Mouse (Mus musculus) layer of hippocampus, postnatal 10 days (tissue): Measurements from ENCODE around the gene Rnase11. TPM values are rescaled to one million over a fixed set of nuclear protein-coding genes. Genes with fewer than 3 reads are reported as not detected.
A peak's percentile ranks its signal among the peaks of the same experiment; 100 is the strongest.

ENCODE experiments used
- DNase-seq, 2 experiments: peaks; one replicate each; pipeline ENCODE4 v3.0.0; 2021; ENCODE audit warnings: low spot score in 2 of 2
- total RNA-seq, 2 experiments: library from RNA; stranded (reverse); gene quantifications; 2 replicates each; pipeline ENCODE4 v1.2.3; 2021

The Rnase11 gene
- total RNA-seq, 2 experiments from 2014 or later = not detected

DNA sequence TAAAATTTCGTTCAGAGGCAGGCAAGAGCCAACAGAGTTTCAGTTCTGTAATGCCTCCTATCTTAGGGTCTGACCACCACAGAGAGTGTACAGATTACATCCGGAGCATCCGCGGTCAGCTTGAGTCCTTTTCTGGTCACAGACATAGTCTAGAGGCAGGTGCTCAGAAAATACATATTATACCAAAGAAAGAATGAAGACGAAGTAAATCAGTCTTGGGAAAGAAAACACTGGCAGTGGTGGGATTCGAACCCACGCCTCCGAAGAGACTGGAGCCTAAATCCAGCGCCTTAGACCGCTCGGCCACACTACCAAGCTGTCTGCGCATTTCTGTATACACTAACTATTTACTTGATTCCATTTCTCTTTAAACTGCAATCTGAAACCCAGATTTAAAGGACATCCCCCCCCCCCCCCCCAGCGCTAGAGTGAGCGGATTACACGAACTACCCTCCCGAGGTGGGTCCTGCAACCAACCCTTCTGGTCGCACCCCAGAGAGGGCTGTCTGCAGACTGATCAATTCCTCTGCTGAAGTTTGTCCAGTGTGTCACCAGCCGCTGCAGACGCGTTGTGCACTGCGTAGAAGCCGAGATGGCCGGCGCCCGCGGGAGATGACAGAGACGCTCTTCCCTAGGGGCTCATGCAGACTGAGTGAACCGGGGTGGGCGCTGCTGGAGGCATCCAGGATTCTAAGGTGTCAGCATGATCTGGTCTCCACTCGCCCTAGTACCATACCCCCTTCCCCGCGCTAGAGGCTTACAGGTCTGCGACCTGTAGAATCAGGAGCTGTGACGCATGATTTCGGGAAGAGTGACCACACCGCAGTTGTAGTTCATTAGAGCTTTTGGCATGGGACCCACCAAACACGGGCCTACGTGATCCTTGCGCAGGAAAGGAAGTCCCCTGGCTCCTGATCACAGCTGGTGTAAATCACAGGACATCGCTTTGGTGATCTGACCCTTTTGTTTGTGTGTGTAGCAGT lies 32.9 kb upstream of the Rnase11 start:
- peak; percentile 49 to 64 for DNase-seq

DNA sequence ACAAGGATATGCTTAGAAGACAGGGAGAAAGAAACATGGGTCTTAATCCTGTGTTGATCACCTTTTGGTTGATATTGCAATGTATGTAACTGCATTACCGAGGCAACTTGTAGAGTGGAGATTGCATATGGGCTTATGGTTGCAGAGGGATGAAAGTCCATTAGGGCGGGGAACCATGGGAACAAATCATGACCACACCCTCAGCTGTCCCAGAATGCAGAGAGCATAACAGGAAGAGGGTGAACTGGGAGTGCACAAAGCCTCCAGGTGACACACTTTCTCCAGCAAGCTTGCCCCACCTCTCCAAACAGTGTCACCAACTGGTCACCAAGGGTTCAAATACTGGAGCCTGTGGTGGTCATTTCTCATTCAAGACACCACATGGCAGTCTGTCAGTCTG lies 31.1 kb upstream of the Rnase11 start:
- no peak for DNase-seq

DNA sequence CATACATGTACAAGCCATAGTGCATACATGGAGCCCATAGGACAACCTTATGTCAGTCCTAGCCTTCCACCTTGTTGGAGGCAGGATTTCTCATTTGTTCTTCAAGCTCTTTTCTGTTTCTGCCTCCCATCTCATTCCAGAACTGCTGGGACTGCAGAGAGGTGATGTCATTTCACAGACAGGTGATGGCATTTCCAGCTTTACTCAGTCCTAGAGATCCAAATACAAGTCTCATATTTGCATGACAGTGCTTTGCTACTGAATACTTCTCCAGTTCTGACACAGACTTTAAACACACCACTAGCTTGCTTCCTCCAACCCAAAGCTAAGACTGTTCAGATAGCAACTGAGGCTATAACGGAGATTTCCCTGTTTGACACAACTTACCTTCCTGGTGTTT lies 29.2 kb upstream of the Rnase11 start:
- DNase-seq = no peak

DNA sequence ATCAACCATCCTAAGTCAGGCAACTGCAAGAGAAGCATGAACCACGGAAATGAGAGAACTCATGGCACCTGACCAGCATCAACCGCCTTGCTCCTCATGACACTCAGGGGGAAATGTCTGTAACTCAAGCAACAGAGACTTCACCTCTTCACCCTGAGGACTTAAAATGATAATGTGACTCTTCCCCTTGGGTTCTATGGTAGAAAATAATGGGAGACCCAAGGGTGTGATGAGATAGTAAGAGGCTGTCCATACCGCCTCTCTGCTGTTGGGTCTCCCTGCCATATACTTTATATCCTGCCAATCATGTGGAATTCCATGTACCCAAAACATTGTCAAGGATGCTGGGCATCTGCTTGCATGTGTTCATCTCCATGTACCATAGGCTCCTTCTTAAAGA lies 24.4 kb upstream of the Rnase11 start, which contains the start of gene Olfr750:
Gene Olfr750, minus strand, starts transcription at position 101 of the 400 bp plus-strand sequence.
- no peak for DNase-seq

DNA sequence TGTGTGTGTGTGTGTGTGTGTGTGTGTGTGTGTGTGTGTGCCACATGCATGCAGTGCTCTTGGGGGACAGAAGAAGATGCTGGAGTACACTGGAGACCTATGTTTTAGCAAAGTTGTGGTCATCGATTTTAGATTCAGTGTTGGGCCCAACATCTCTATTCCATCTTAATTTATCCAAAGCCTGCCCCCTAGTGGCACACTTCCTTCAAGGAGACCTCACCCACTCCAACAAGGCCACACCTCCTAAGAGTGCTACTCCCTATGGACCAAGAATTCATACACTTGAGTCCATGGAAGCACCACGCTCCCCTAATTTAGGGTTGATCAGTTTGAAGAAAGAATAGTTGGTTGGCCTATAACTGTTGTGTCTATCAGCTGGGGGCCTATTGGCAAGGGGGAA lies 19.7 kb upstream of the Rnase11 start:
- peak in 1 of 2 experiments; percentile 26 for DNase-seq

DNA sequence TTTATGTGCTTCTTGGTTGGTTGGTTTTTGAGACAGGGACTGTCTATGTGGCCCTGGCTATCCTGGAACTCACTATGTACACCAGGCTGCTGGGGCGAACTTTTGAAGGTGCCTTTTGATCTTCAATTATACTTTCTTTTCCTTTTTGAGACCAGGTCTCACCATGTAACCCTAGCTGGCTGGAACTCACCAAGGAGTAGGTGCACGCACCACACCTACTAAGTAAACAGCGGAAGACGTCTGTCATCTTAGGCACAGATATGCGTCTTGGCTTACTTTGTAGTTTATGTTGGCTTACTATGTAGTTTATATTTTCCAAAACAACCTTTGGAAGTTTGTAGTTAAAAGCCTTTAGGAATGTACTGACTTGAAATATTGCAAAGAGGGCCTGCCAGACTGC lies 19.0 kb upstream of the Rnase11 start:
- DNase-seq = no peak

DNA sequence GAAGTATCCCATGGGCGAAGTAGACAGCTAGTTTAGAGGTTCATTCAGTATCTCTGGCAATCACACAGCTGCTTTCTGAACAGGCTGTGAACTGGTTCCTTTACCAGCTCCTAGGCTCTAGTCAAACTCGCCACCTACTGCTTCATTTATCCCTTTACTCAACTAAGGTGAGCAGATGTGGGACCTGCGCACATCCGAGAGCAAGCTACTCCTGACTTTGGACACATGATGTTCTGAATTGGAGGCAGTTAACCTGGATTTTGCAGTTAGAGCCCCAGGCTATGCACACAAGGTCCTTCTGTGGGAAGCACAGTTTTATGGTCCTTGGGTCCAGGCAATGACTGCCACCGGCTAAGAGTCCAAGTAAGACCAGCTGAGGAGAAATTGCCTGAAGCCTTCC lies 10.8 kb upstream of the Rnase11 start:
- DNase-seq = no peak

DNA sequence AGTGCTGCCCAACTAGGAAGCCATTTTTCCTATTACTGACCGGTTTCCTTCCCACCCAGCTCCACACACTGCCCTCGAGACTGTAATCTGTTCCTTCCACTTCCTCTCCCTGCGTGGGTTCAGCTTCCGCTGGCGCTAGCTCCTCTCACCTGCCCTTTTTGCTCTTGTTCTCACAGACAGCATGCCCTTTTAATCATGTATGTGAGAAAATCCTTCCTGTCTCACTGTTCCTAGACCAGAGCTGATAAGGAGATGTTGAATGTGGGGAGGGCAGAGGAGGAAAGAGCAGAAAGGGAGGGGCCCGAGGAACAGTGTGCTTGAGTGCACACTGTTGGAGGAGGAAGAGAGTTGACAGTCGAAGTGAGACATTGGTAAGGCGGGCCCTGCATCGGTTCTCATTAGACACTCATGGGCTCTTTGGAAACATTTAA lies 7.5 kb upstream of the Rnase11 start, which contains the start of gene Rnase12:
Gene Rnase12, minus strand, starts transcription at position 261 of the 431 bp plus-strand sequence.
- DNase-seq = no peak

DNA sequence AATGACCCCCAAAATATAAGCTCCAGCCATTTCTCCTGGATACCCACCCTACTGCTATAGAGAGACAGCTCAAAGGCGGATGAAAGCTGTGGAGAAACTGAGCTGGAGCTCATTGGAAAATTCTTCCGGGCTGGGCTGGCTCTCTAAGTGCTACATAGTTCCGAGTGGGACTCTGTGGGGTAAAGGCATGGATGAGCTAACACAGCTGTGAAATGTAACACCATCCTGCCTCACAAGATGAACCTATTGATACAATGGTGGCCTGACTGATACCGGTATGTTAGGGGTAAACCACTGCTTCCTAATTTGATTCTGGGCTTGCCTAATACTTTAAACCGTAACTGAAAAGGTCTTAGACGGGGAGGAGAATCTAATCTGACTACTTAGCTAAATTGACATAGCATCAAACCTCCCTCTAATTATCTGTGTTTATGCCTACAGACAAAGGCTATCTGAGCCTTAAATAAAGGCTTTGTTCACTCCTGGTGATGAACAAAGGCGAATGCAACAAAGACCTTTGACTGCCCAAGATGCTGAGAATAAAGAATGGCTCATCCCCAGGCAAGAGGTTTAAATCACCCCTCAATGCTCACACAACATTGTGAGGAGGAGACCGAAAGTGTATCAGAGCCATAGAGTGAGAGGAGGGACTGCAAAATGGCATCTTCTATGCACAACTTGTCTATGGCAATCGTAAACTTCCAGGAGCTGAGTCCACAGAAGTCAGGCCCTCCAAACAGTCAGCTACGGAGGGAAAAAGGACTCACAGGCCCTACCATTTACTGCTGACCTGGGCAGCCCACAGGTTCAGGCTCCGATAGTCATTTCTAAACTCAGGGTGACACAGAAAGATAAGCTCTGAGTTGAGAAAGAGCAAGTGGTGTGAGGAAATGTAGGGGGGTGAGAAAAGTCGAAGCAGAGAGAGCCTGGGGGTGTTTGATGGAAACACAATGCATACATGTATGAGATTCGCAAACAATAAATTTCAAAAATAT lies 4.6 kb upstream of the Rnase11 start:
- no peak for DNase-seq

DNA sequence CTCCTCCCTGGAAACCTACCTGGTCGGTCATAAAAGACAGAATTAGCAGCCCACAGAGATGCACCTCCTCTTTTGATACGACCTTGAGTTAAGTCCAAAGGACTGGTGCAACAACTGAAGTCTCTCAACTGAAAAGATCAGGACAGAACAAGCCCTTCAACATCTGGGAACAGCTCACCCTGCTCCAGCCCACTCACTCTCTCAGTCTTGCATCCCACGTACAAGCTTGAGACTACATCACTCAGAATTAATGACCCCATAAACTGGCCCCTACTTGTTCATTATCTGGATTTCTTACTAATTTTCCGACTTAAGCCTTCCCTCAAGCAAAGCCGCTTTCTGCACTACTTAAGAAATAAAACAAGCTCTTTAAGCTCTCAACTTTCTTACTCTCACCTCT lies 3.2 kb upstream of the Rnase11 start:
- no peak for DNase-seq

DNA sequence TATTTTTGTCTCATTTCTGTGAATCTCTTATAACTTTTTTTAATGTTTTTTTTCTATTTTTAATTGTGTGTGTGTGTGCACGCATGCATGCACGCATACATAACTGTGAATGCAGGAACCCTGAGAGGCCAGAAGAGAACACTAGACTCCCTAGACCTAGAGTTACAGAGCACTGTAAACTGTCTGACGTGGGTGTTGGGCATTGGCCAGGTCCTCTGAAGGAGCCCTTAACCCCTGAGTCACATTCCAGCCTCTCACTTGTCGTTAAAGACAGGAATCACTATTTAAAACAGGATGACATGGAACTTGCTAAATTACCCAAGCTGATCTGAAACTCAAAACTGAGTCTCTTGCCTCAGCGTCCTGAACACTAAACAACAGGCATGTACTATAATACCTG lies 2.0 kb upstream of the Rnase11 start:
- no peak for DNase-seq

DNA sequence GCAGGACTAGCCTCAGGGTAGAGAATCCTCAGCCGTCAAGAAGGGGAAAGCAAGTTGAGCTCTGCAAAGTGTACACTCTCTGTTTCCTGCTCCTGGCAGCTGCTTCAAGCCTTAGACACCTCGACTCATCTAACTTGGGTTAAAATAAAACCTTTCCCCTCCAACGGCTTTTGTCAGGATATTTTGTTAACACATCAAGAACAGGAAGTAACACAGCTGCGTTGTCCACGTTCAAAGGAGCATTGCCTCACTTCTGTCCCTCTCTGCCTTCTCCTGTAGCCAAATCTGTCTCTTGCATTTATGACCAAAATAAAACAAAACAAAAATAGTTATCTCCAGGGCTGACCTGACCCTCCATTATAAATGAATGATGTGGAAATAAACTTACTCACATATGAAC lies 2.1 kb downstream of the Rnase11 start:
- DNase-seq = no peak

DNA sequence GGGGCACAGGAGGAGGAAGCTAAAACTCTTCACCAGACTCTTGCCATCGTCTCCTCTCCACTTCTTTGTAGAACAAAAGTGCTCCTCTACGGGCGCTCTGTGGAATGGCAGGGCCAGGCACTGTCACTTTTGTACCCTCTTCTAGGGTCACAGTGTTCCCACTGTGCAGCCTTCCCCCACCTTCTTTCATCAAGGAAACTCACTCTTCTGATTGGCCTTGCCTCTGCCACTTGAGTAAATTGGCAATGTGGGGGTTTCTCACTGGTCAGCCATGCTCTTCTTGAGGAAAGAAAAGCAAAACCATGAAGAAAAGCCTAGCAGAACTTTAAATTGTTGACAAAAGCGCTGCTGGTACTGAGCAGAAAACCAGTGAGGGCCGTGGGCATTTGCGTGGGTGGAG lies 8.2 kb downstream of the Rnase11 start, which contains the start of gene Rnase9:
Gene Rnase9, minus strand, starts transcription at position 101 of the 400 bp plus-strand sequence.
- no peak for DNase-seq

DNA sequence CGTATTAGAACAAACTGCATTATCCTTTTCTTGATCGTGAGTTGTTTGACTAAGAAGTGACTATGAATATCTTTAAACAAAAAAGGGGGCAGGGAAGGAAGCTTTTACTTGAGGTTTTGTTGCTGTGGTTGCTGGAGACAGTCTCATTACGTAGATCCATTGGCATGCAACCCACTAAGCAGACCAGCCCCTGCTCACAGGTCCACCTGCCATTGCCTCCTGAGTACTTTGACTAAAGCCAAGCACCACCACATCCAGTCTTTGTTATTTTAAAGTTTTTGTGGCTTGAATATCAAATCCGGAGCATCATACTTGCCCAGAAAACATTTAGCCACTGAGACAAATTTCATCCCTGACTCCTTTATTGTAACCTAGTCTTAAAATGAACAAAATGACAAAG lies 13.7 kb downstream of the Rnase11 start:
- no peak for DNase-seq

DNA sequence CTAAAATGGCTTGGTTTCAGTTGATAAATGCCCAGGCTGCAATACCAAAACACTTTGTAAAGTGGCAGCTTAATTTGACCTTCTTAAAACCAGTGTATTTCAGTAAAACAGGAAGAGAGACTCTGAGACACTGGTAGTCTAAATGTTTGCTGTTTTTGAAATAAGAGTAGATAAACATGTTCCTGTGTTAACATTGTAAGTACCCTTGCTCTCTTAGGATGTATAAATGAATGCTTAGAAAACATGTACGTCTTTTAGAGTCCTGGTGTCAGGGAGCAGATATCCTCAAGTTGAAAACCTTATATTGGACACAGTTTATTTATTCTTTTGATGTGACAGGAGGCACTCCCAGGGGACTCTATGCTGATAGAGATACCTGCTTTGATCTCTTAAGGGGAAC lies 14.8 kb downstream of the Rnase11 start:
- DNase-seq = no peak

DNA sequence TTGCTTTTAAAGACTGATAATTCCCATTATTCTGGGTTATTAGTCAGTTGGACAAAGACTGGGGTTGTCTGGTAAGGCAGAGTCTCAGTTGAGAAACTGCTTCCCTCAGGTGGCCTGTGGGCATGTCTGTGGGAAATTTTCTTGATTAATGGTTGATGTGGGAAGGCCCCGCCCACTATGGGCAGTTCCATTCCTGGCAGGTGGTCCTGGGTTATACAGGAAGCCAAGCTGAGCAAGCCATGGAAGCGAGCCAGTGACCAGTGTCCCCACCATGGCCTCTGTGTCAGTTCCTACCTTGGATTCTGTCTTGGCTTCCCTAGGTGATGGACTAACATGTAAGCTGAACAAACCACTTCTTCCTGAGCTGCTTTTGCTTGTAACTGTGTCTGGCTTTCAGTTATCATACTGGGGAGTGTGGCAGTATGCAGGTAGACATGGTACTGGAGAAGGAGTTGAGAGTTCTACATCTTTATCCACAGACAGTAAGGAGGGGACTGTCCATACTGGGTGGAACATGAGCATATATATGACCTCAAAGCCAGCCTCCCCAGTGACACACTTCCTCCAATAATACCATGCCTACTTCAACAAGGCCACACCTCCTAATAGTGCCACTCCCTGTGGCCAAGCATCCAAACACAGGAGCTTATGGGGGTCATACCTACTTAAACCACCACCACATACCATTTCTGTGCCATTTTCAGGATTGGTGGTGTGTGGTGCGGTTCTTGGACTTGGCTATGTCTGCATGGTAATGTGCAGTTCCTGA lies 22.4 kb downstream of the Rnase11 start:
- DNase-seq = no peak

DNA sequence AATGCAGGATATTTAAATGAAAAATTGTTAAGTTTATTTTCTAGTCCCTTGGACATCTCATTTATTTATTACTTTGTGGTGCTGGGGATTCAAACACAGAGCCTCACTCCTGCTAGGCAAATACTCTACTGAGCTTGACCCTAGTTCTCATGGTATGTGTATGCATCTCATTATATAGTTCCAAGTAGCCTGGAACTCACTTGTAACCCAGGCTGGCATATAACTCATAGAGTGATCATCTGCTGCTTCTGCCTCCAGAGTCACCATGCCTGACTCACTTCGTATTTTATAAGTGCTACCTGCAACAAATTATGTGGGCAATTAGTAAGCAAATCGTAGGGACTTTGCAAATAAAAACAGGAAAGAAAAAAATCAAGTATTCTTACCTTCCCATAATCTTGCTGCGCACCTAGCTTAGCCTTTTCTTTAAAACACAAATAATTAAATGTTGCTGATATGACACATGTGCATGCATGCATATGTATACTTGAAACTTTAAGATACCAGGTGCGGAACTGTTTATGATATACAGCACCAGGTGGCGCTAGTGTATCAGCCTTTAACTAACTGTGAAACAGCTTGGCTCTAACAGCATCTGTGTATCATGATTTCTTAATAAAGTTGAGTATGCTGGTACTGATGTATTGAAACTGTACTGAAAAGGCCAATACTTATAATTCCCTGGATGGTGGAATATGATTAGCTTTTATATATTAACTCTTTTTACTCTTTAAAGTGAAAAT lies 23.4 kb downstream of the Rnase11 start:
- peak; percentile 56 to 63 for DNase-seq

DNA sequence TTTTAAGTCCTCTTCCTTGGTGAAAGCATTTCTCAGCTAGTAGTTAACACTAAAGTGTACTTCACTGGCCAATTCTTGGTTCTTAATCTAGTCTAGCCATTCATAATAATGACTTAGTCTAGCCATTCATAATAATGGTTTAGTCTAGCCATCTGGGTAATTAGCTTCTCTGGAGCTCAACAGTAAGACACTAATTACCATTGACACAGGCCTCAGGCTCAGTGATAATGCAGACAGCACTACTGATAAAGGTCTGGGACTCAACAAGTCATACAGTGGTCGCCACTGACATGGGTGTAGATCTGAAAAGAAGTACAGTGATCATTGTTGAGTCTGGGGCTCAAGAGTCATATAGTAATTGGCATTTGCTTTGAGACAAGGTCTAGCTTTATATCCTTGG lies 25.1 kb downstream of the Rnase11 start:
- no peak for DNase-seq

DNA sequence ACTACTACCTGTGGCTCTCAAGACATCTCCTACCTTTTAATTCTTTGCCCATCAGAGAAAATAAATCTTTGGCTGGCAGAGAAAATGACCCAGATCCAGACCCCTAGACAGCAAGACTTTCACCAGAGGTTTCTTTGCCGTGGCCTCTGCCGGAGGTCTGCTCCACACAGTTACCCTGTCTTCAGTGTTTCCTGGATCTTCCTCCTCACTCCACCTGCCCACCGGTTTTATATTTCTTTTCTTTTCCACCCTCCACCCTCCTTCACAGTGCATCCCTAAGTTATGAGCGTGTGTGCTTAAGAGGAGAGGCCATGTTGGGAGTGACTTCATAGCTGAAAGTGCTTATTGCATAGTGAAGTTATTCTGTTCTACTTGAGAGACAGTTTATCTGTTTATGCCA lies 26.5 kb downstream of the Rnase11 start:
- no peak for DNase-seq

DNA sequence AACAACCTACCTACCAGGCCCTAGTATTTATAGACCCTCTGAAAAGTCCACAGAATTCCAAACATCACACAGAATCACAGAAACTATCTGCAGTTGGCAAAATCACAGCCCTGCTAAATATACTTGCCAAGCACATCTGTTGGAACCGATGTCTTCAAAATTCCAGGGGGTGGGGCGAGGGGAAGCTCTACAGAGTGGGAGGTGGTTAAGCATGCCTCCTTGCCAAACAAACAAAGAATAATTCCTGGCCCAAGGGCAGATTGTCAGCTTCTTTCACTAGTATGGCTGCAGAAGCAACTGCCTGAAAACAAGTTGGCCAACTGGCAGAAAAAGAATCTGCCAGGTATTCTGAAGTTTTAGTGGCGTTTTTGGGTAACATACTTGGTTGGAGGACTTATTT lies 32.7 kb downstream of the Rnase11 start:
- no peak for DNase-seq
